ENCODE assay signal across 9 mouse cellular contexts in the genomic region with DNA sequence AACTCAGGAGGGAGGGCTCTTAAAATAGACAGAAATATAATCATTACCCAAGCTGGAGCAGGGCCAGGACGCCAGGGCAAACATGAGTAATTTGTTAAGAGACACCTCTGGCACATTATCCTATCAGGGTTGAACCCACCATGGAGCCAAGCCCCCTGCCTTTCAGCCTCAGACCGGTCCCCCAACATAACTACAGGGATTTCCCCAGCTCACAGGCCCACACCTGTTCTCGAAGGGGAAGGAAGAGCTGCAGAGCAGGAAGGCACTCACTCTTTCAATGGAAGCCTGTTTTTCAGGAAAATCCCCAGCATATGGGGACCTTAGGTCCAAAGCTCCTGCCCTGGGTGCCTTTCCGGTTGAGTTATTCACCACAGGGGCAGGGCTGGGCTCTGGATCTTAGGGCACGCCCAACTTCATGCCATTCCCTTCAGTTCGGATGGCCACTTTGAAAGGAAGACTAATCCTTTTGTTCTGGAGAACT. TPM values are rescaled to one million over a fixed set of nuclear protein-coding genes. Genes with fewer than 3 reads are reported as not detected.
DNase-seq lines count a peak whose midpoint lies in the region; ATAC-seq and TF ChIP-seq lines count a peak whose summit lies in the region.
"Had no signal": no experiment of that assay in that cellular context is flagged by ENCODE, and none has a peak within 500 bp of the region (broad histone marks: within the 10 kb centered on the region; RNA-seq: fewer than 3 reads in every experiment).

No protein-coding gene starts in this region.

- H3K9me3 ChIP-seq in heart, embryonic 15.5 days (replicated peaks): no peaks in the 10 kb centered on the region
- H3K9me3 ChIP-seq in ES-E14 (ENCODE audit: control insufficient read depth, insufficient read depth, low read depth, low read length): no peaks in the 10 kb centered on the region
- H3K9me3 ChIP-seq in forebrain, embryonic 14.5 days (replicated peaks; ENCODE audit: control insufficient read depth, low read length): no peaks in the 10 kb centered on the region
- H3K9me3 ChIP-seq: limb, embryonic 13.5 days had no signal

- peak overlapping the region; percentile 72 for H3K27ac ChIP-seq in heart, embryonic 15.5 days
- no peak overlapping the region; the same call in 1 of the 2 replicates for H3K27ac ChIP-seq in heart, adult 2 months
- H3K27ac ChIP-seq in ES-E14 (ENCODE audit: insufficient read depth, low read depth, low read length, poor library complexity, severe bottlenecking): peak overlapping the region; percentile 99
- peak overlapping the region; percentile 5; the same call in 1 of the 2 replicates for H3K27ac ChIP-seq in forebrain, embryonic 14.5 days (ENCODE audit: low read depth, low read length)
- H3K27ac ChIP-seq: limb, embryonic 13.5 days had no signal

- no peak for ATAC-seq in heart, embryonic 15.5 days (replicated peaks; ENCODE audit: insufficient number of reproducible peaks, insufficient read depth, low FRiP score, low read depth)
- no peak for ATAC-seq in forebrain, embryonic 14.5 days
- ATAC-seq in granulocyte monocyte progenitor cell, adult 5-6 weeks (replicated peaks; ENCODE audit: poor library complexity, severe bottlenecking): no peak

- no peak for TF ChIP-seq CTCF in heart, adult 2 months (IDR thresholded peaks at IDR 0.05)

- no peaks in the 10 kb centered on the region for H3K36me3 ChIP-seq in heart, embryonic 15.5 days
- H3K36me3 ChIP-seq in heart, adult 2 months (ENCODE audit: control insufficient read depth, insufficient read depth, low read length): no peaks in the 10 kb centered on the region
- H3K36me3 ChIP-seq in ES-E14 (ENCODE audit: control insufficient read depth, insufficient read depth, low read length, poor library complexity, severe bottlenecking): peaks cover 25% of the 10 kb centered on the region; the same call in 1 of the 2 replicates
- no peaks in the 10 kb centered on the region for H3K36me3 ChIP-seq in forebrain, embryonic 14.5 days (ENCODE audit: control insufficient read depth, insufficient read depth, low read length)

- H3K4me2 ChIP-seq in heart, embryonic 15.5 days: no peak overlapping the region
- H3K4me2 ChIP-seq in forebrain, embryonic 14.5 days (ENCODE audit: low read length): no peak overlapping the region
- H3K4me2 ChIP-seq: limb, embryonic 13.5 days had no signal

- no peak for DNase-seq in heart, adult 2 months
- no peak for DNase-seq in ES-E14 (ENCODE audit: low read depth, low spot score)
- DNase-seq in forebrain, embryonic 14.5 days (ENCODE audit: low spot score): no peak
- peak; percentile 87 to 89 for DNase-seq in kidney, postnatal 25 days
- DNase-seq in right cerebral cortex, postnatal 10 days (ENCODE audit: low spot score in 2 of 2): no peak
- DNase-seq in thymus, postnatal 4 days: no peak

- intact Hi-C loops in heart, adult 2 months (cut with DNase I): no loop called here

- no peaks in the 10 kb centered on the region for H3K27me3 ChIP-seq in heart, embryonic 15.5 days
- no peaks in the 10 kb centered on the region for H3K27me3 ChIP-seq in heart, adult 2 months (ENCODE audit: control insufficient read depth, insufficient read depth, low read length)
- H3K27me3 ChIP-seq in forebrain, embryonic 14.5 days (replicated peaks; ENCODE audit: control insufficient read depth, insufficient read depth, low read length): no peaks in the 10 kb centered on the region
- H3K27me3 ChIP-seq: limb, embryonic 13.5 days had no signal

- no peak overlapping the region for H3K9ac ChIP-seq in heart, embryonic 15.5 days
- H3K9ac ChIP-seq in heart, adult 2 months (ENCODE audit: low read depth, low read length): no peak overlapping the region
- H3K9ac ChIP-seq in ES-E14 (ENCODE audit: insufficient read depth, low read depth, low read length, poor library complexity, severe bottlenecking): peak overlapping the region; percentile 64
- H3K9ac ChIP-seq in forebrain, embryonic 14.5 days (ENCODE audit: low read length): no peak overlapping the region
- H3K9ac ChIP-seq: limb, embryonic 13.5 days had no signal

- H3K4me1 ChIP-seq in heart, embryonic 15.5 days (replicated peaks): peaks cover 83% of the 10 kb centered on the region
- H3K4me1 ChIP-seq in heart, adult 2 months (ENCODE audit: control insufficient read depth, insufficient read depth, low read length): peaks cover 19% of the 10 kb centered on the region
- peaks cover 24 to 26% of the 10 kb centered on the region in 2 experiments for H3K4me1 ChIP-seq in ES-E14 (ENCODE audit: control insufficient read depth in 2 of 2, insufficient read depth in 2 of 2, low read length in 2 of 2, poor library complexity in 1 of 2)
- H3K4me1 ChIP-seq in forebrain, embryonic 14.5 days (ENCODE audit: control insufficient read depth, insufficient read depth, low read length): peaks cover 39% of the 10 kb centered on the region

- peaks cover 16% of the 10 kb centered on the region for H3K79me2 ChIP-seq in heart, adult 2 months (replicated peaks; ENCODE audit: control insufficient read depth, insufficient read depth, low read length)

- TF ChIP-seq EP300 in heart, adult 2 months (IDR thresholded peaks at IDR 0.05; ENCODE audit: insufficient read depth, low read depth, low read length): no peak

- no peak for TF ChIP-seq POLR2A in heart, adult 2 months (IDR thresholded peaks at IDR 0.05; ENCODE audit: insufficient read depth, low read depth, low read length)

- no peak overlapping the region for H3K4me3 ChIP-seq in heart, embryonic 15.5 days
- no peak overlapping the region for H3K4me3 ChIP-seq in heart, adult 2 months
- peak overlapping the region; percentile 45 to 64 for H3K4me3 ChIP-seq in ES-E14 (ENCODE audit: insufficient read depth in 1 of 2, low read depth in 1 of 2, low read length in 2 of 2, poor library complexity in 1 of 2, severe bottlenecking in 1 of 2)
- no peak overlapping the region for H3K4me3 ChIP-seq in forebrain, embryonic 14.5 days (ENCODE audit: low read depth, low read length)
- H3K4me3 ChIP-seq: limb, embryonic 13.5 days had no signal

- 28% methylated on average over 6 of the region's 6 CpGs for WGBS in heart, embryonic 15.5 days
- 26% methylated on average over 6 of the region's 6 CpGs for WGBS in heart, adult 2 months
- WGBS in forebrain, embryonic 14.5 days: 5% methylated on average over 6 of the region's 6 CpGs

- in situ Hi-C loops in ES-E14 (cut with MboI; ENCODE audit: low sequenced_read_pairs in 2 of 2, unreplicated experiment in 2 of 2): no loop called here

TF ChIP-seq in ES-E14, 5 proteins besides CTCF, POLR2A, EP300 and RAD21:
- TF ChIP-seq HCFC1 (IDR thresholded peaks at IDR 0.05; ENCODE audit: borderline replicate concordance, insufficient read depth, low read length): no peak

RNA-seq across cellular contexts. Expression of gene Fgfr2, which starts 10.8 kb away (rescaled TPM):
- 17.2 and 32.2 TPM in 2 replicates for polyA plus RNA-seq in heart, embryonic 15.5 days (2015; fragmentation: Nextera tagmentation; extraction: Ambion mirVana)
- 1 to 10 TPM; 1.1 to 1.3 TPM for total RNA-seq in heart, adult 2 months (2021)
- polyA plus RNA-seq in heart, adult 2 months (2012; rRNA removed): 2.0 and 2.2 TPM in 2 replicates
- total RNA-seq in ES-E14 (2012; rRNA removed): 37.5 and 44.3 TPM in 2 replicates
- 35.9 and 39.8 TPM in 2 replicates for polyA plus RNA-seq in forebrain, embryonic 14.5 days (2014; fragmentation: Nextera tagmentation; extraction: Ambion mirVana)
- not detected in 2 replicates for total RNA-seq in granulocyte monocyte progenitor cell, adult 5-6 weeks (2014; fragmentation: Nextera tagmentation)
- total RNA-seq in granulocyte monocyte progenitor cell, adult 5-6 weeks (2017): not detected in 2 replicates

RNA-seq across cellular contexts. Expression of gene Ctbp2, which starts 11.8 kb away (rescaled TPM):
- 40.8 and 48.8 TPM in 2 replicates for polyA plus RNA-seq in heart, embryonic 15.5 days (2015; fragmentation: Nextera tagmentation; extraction: Ambion mirVana)
- total RNA-seq in heart, adult 2 months (2021): 10 to 100 TPM; 28.1 to 28.3 TPM
- polyA plus RNA-seq in heart, adult 2 months (2012; rRNA removed): 22.8 and 28.5 TPM in 2 replicates
- total RNA-seq in ES-E14 (2012; rRNA removed): 241 and 381 TPM in 2 replicates
- 87.5 and 92.1 TPM in 2 replicates for polyA plus RNA-seq in forebrain, embryonic 14.5 days (2014; fragmentation: Nextera tagmentation; extraction: Ambion mirVana)
- 55.5 and 58.1 TPM in 2 replicates for total RNA-seq in granulocyte monocyte progenitor cell, adult 5-6 weeks (2014; fragmentation: Nextera tagmentation)
- total RNA-seq in granulocyte monocyte progenitor cell, adult 5-6 weeks (2017): 40.8 and 40.9 TPM in 2 replicates

Comparison
In these comparisons a context has a peak if more than half of its experiments do, and no peak if none do; other contexts are left out.
1. H3K4me3 ChIP-seq: peak in ES-E14 (2 of 2); none in heart, embryonic 15.5 days (single experiment), heart, adult 2 months (single experiment) and forebrain, embryonic 14.5 days (single experiment).
2. DNase-seq: peak in kidney, postnatal 25 days (2 of 2); none in heart, adult 2 months (0 of 2), ES-E14 (single experiment), forebrain, embryonic 14.5 days (single experiment), right cerebral cortex, postnatal 10 days (0 of 2) and thymus, postnatal 4 days (single experiment).
3. RNA of gene Fgfr2, which starts 10.8 kb away (total RNA-seq): 37.5 to 44.3 TPM in ES-E14; 1.1 to 1.3 TPM in heart, adult 2 months and not detected in granulocyte monocyte progenitor cell, adult 5-6 weeks; every median in the first group is over 10 times any median in the second.